Mouse (Mus musculus) liver, embryonic 14.5 days (tissue): ENCODE data around the gene Rps27l. TPM values are rescaled to one million over a fixed set of nuclear protein-coding genes. Genes with fewer than 3 reads are reported as not detected.
A peak's percentile ranks its signal among the peaks of the same experiment; 100 is the strongest.

Source experiments
- ATAC-seq: fragments of 200-750 bp; cut with Nextera tagmentation; 2 replicates; pipeline ENCODE4 v1.8.0; 2017; ENCODE audit warnings: moderate number of reproducible peaks, mild to moderate bottlenecking, moderate library complexity; ENCODE audit not compliant: insufficient read depth
- DNase-seq, 3 experiments: peaks; one replicate each; pipeline ENCODE4 v3.0.0-alpha.2; 2012 to 2013; ENCODE audit warnings: low read depth in 3 of 3, low spot score in 3 of 3
- H3K27ac ChIP-seq: fragments of 300-500 bp; sonication (generic); 2 replicates; pipeline ENCODE4 v1.5.1; 2014; ENCODE audit warnings: moderate library complexity, mild to moderate bottlenecking, control low read depth, inconsistent platforms
- H3K27me3 ChIP-seq: fragments of 300-500 bp; sonication (generic); 2 replicates; pipeline ENCODE4 v1.6.1; 2014; ENCODE audit warnings: mild to moderate bottlenecking, low read length, moderate library complexity; ENCODE audit not compliant: control insufficient read depth, insufficient read depth
- H3K36me3 ChIP-seq: fragments of 300-500 bp; sonication (generic); replicated peaks from 2 replicates; pipeline ENCODE4 v1.6.1; 2014; ENCODE audit warnings: low read depth; ENCODE audit not compliant: control insufficient read depth, insufficient read depth
- H3K4me1 ChIP-seq, 2 experiments: fragments of 200-500 bp in 1 of 2; fragments of 300-500 bp in 1 of 2; sonication (generic) in 1 of 2; replicated peaks; 2 replicates each; pipeline ENCODE4 v1.6.1; 2012 to 2014; ENCODE audit warnings: antibody characterized with exemption in 1 of 2, inconsistent platforms in 1 of 2, low read length in 1 of 2; ENCODE audit not compliant: control insufficient read depth in 2 of 2, insufficient read depth in 2 of 2
- H3K4me2 ChIP-seq: fragments of 300-500 bp; sonication (generic); 2 replicates; pipeline ENCODE4 v1.6.1; 2014; ENCODE audit warnings: low read depth, mild to moderate bottlenecking, control low read depth, moderate library complexity
- H3K4me3 ChIP-seq, 2 experiments: fragments of 200-500 bp in 1 of 2; fragments of 300-500 bp in 1 of 2; sonication (generic) in 1 of 2; 2 replicates each; pipeline ENCODE4 v1.5.1; 2012 to 2014; ENCODE audit warnings: low read depth in 2 of 2, low read length in 2 of 2, mild to moderate bottlenecking in 2 of 2, control low read depth in 1 of 2, inconsistent platforms in 1 of 2, moderate library complexity in 1 of 2; ENCODE audit not compliant: insufficient read depth in 1 of 2
- H3K9ac ChIP-seq: fragments of 300-500 bp; sonication (generic); replicated peaks from 2 replicates; pipeline ENCODE4 v1.6.1; 2014; ENCODE audit warnings: mild to moderate bottlenecking, control low read depth, moderate library complexity
- H3K9me3 ChIP-seq: fragments of 300-500 bp; sonication (generic); 2 replicates; pipeline ENCODE4 v1.6.1; 2016; ENCODE audit warnings: low read length, mixed read lengths; ENCODE audit not compliant: control insufficient read depth
- CTCF ChIP-seq: IDR thresholded peaks from 2 replicates; pipeline ENCODE4 v1.5.1; 2016; ENCODE audit warnings: antibody characterized with exemption, low read depth, control low read depth
- EP300 ChIP-seq: IDR thresholded peaks from 2 replicates; pipeline ENCODE4 v1.6.1; 2016; ENCODE audit warnings: antibody characterized with exemption, low read depth
- WGBS: fragments of 180-500 bp; shearing (Covaris S2); extraction: QIAGEN DNeasy Blood & Tissue Kit; methylation state at CpG from one replicate; pipeline ENCODE4 v1.1.7; 2014; ENCODE audit not compliant: insufficient replicate concordance; 5-methylcytosine and 5-hydroxymethylcytosine counted together
- polyA plus RNA-seq, 2 experiments: library from polyadenylated mRNA; depleted of rRNA in 1 of 2; stranded (reverse) in 1 of 2; unstranded in 1 of 2; fragments of >200 nt; fragmentation: Nextera tagmentation in 1 of 2; extraction: Ambion mirVana in 1 of 2; gene quantifications; 2 replicates each; pipeline versions ENCODE4 v1.2.1 to v1.2.3; 2012 to 2014

Rps27l gene
- polyA plus RNA-seq, 2 experiments: 238 to 652 TPM

DNA sequence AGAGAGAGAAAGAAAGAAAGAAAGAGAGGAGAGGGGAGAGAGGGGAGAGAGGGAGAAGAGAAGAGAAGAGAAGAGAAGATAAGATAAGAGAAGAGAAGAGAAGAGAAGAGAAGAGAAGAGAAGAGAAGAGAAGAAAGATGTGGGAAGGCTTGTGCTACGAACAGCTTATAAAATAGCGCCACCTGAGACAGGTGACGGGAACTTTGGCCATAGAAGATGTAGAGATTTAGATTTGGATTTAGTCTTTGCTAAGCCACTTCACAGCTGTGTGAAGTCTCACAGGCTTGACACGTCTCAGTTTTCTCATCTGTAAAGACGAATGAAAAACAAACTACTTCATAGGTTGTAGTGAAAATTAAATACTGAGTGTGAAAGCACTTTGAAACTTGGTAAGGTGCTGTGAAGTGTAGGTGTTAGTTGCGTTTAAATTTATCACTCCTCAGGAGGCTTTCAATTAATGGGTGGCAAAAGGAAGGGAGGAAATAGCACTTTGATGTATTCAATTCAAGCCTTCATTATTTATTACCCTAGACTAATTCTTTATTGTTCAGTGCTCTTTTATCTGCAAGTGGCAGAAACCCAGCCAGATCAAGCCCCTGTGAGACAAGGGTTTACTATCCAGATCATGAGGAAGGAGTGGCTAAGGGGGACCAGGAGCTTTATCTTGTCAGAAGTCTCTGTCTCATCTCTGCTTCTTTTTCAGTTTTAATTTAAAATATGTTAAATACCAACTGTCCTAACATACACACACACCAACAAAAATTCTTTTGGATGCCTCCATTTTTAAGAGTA, 25.2 kb upstream of the Rps27l start:
- no peaks in the 10 kb centered on the region for H3K9me3 ChIP-seq
- DNase-seq: no peak
- TF ChIP-seq CTCF (peak; percentile 45; the same call in 1 of the 2 replicates), EP300 (no peak)

DNA sequence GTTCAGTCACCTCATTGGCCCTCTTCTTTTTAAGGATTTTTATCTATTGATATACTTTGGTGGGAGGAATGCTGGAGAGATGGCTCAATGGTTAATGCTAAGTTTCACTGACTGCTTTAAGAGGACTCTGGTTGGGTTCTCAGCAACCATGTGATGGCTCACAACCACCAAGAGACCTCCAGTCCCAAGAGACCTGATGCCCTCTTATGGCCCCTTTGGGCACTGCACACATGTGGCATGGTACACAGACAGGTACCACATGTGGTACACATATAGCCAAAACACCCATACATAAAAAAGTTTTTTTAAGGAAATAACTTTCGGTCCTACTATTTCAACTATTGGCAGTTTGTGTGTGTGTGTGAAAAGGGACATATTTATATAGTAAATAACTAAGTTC, 23.8 kb upstream of the Rps27l start:
- no peak overlapping the region for H3K4me3 ChIP-seq
- ATAC-seq: no peak
- no peaks in the 10 kb centered on the region; the same call in 1 of the 2 replicates for H3K36me3 ChIP-seq
- H3K27ac ChIP-seq: no peak overlapping the region
- H3K9ac ChIP-seq: no peak overlapping the region
- TF ChIP-seq EP300 (no peak), CTCF (peak; percentile 58)
- peaks cover 14 to 17% of the 10 kb centered on the region in 2 experiments for H3K4me1 ChIP-seq
- H3K9me3 ChIP-seq: no peaks in the 10 kb centered on the region
- WGBS: 85% methylated on average over 1 of the region's 1 CpGs
- no peaks in the 10 kb centered on the region for H3K27me3 ChIP-seq
- DNase-seq: no peak
- H3K4me2 ChIP-seq: no peak overlapping the region

More for the DNA sequence above, 25.2 kb upstream of the Rps27l start:
- H3K4me1 ChIP-seq: peaks cover 26 to 30% of the 10 kb centered on the region in 2 experiments
- H3K27me3 ChIP-seq: no peaks in the 10 kb centered on the region
- ATAC-seq: no peak
- peak overlapping the region in 1 of 2 experiments; percentile 6; a peak in 1 of 4 replicates for H3K4me3 ChIP-seq
- no peak overlapping the region for H3K27ac ChIP-seq
- peak overlapping the region; percentile 74 for H3K4me2 ChIP-seq
- 17% methylated on average over 6 of the region's 6 CpGs for WGBS
- no peaks in the 10 kb centered on the region; the same call in 1 of the 2 replicates for H3K36me3 ChIP-seq
- no peak overlapping the region for H3K9ac ChIP-seq

DNA sequence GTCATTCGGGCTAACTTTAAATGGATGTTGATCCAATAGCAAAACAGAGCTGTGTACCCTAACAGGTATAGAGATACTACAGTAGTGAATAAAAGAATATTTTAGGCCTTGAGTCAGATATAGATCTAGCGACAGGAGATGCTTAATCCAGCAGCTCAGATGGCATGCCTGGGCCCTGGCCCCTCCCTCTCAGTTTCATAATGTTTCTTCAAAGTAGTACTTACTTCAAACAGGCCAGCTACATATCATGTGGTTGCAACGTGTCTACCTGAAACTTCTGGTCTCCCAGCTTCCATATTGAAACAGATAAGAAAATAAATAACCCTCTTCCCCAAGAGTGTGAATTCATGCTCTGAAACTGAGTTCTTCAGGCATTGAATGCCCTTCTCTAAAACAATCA, 20.0 kb upstream of the Rps27l start:
- Histone ChIP-seq H3K9me3 (no peaks in the 10 kb centered on the region), H3K27me3 (no peaks in the 10 kb centered on the region), H3K27ac (no peak overlapping the region), H3K4me2 (no peak overlapping the region), H3K36me3 (no peaks in the 10 kb centered on the region), H3K4me3 (no peak overlapping the region), H3K9ac (no peak overlapping the region), H3K4me1 (peaks cover 4% of the 10 kb centered on the region in 2 experiments; a peak in 2 of 4 replicates)
- ATAC-seq (no peak), DNase-seq (no peak)
- no peak for TF ChIP-seq EP300
- no peak for TF ChIP-seq CTCF
- WGBS: 55% methylated on average over 3 of the region's 3 CpGs

DNA sequence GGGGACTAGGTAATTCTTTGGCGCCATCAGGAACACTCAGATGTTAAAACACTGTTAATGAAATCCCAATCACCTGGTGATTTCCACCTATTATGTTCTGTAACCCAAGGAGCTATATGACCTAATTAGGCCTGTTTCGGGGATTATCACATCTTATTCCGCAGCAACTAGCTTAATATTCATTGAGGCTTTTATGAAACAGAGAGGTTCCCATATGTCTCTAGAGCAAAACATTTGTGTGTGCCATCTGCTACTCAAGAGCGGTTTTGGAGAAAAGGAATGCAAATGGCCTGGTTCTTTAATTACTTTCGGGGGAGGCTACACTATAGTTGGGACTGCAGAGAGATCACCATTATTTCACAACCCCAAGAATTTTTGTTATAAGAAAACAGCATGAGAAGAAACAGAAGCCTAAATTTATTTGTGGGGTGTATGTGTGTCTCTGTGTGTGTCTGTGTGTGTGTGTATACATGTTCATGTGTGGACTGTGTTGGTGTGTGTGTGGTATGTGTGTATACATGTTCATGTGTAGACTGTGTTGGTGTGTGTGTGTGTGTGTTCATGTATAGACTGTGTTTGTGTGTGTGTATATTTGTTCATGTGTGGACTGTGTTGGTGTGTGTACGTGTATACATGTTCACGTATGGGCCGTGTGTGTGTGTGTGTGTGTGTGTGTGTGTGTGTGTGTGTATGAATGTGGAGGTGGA, 18.0 kb upstream of the Rps27l start:
- ATAC-seq (no peak), DNase-seq (no peak)
- no peaks in the 10 kb centered on the region for H3K9me3 ChIP-seq
- H3K4me3 ChIP-seq: no peak overlapping the region
- no peaks in the 10 kb centered on the region for H3K4me1 ChIP-seq
- H3K27me3 ChIP-seq: no peaks in the 10 kb centered on the region
- 79% methylated on average over 8 of the region's 8 CpGs for WGBS
- H3K4me2 ChIP-seq: no peak overlapping the region
- no peak overlapping the region for H3K9ac ChIP-seq
- no peaks in the 10 kb centered on the region for H3K36me3 ChIP-seq
- TF ChIP-seq EP300: no peak
- TF ChIP-seq CTCF: no peak
- no peak overlapping the region for H3K27ac ChIP-seq

DNA sequence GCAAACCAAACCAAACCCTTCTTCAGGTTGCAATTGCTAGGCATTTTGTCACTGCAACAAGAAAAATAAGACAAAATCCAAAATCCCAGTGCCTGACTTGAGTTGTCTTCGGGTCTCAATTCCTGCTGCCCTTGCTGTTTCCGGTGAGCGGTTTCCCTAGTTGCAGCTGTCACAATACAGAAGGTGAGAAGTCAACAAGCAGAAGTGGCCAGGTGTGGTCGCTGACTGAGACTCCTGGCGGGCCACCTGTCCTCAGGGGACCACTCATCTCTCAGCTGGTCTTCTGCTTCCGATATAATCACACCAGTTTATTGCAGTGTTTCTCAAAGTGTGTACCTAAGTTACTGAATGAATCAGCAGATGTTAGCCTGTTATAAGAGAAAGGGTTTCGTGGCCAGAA, 15.5 kb upstream of the Rps27l start:
- H3K4me3 ChIP-seq: no peak overlapping the region
- no peaks in the 10 kb centered on the region for H3K4me1 ChIP-seq
- H3K36me3 ChIP-seq: no peaks in the 10 kb centered on the region
- no peak for TF ChIP-seq EP300
- TF ChIP-seq CTCF: no peak
- H3K27ac ChIP-seq: no peak overlapping the region
- H3K9me3 ChIP-seq: no peaks in the 10 kb centered on the region
- H3K9ac ChIP-seq: no peak overlapping the region
- no peaks in the 10 kb centered on the region for H3K27me3 ChIP-seq
- no peak for DNase-seq
- ATAC-seq: no peak
- no peak overlapping the region for H3K4me2 ChIP-seq
- WGBS: 55% methylated on average over 7 of the region's 7 CpGs
